In genomic region chr14:122474041-122474890, GRCm38 (mm10) we compare ENCODE assay signal across 8 mouse cellular contexts. TPM values are rescaled to one million over a fixed set of nuclear protein-coding genes. Genes with fewer than 3 reads are reported as not detected.
DNase-seq lines count a peak whose midpoint lies in the region; ATAC-seq and TF ChIP-seq lines count a peak whose summit lies in the region.

No protein-coding gene starts in this region.

- peak; percentile 94 for TF ChIP-seq POLR2A in cerebellum, adult 2 months (IDR thresholded peaks at IDR 0.05; ENCODE audit: borderline replicate concordance, insufficient read depth, low read length)

- H3K27me3 ChIP-seq in lung, embryonic 14.5 days (ENCODE audit: insufficient read depth, low read length), result peaks cover 99% of the 10 kb centered on the region
- no peaks in the 10 kb centered on the region for H3K27me3 ChIP-seq in cerebellum, adult 2 months (ENCODE audit: control insufficient read depth, insufficient read depth, low read length)
- H3K27me3 ChIP-seq in forebrain, embryonic 12.5 days, result peaks cover 61% of the 10 kb centered on the region
- peaks cover 100% of the 10 kb centered on the region for H3K27me3 ChIP-seq in liver, embryonic 11.5 days (replicated peaks; ENCODE audit: control insufficient read depth, insufficient read depth, low read length)
- H3K27me3 ChIP-seq in splenic B cell, adult 2 months (ENCODE audit: control insufficient read depth, insufficient read depth, low read length, poor library complexity, severe bottlenecking), result peaks cover 8% of the 10 kb centered on the region; the same call in 1 of the 2 replicates

- no peaks in the 10 kb centered on the region for H3K36me3 ChIP-seq in lung, embryonic 14.5 days (ENCODE audit: insufficient read depth)
- H3K36me3 ChIP-seq in forebrain, embryonic 12.5 days (replicated peaks), result peaks cover 16% of the 10 kb centered on the region; the same call in 1 of the 2 replicates
- no peaks in the 10 kb centered on the region for H3K36me3 ChIP-seq in liver, embryonic 11.5 days (ENCODE audit: control insufficient read depth, insufficient read depth, low read length)
- no peaks in the 10 kb centered on the region for H3K36me3 ChIP-seq in splenic B cell, adult 2 months (ENCODE audit: control insufficient read depth, insufficient read depth, low read length, poor library complexity, severe bottlenecking)

- DNase-seq in lung, embryonic 14.5 days, result peak; percentile 54
- no peak for DNase-seq in lung, postnatal 25 days (ENCODE audit: low spot score)
- peak; percentile 92 to 93 for DNase-seq in cerebellum, adult 2 months
- peak; percentile 59 for DNase-seq in liver, embryonic 11.5 days (ENCODE audit: low spot score)
- DNase-seq in splenic B cell, adult 2 months (ENCODE audit: low read depth, low spot score), result peak; percentile 37
- DNase-seq in urinary bladder, adult 18-20 months (ENCODE audit: low spot score in 2 of 2), result no peak
- DNase-seq in urinary bladder, postnatal 4 days (ENCODE audit: low spot score in 2 of 2), result no peak

- no peak for TF ChIP-seq CTCF in lung, embryonic 14.5 days (IDR thresholded peaks at IDR 0.05; ENCODE audit: low read depth)
- no peak for TF ChIP-seq CTCF in cerebellum, adult 2 months (IDR thresholded peaks at IDR 0.05; ENCODE audit: borderline replicate concordance, insufficient read depth, low read depth, low read length)

- H3K4me3 ChIP-seq in lung, embryonic 14.5 days (ENCODE audit: low read depth, low read length), result peak overlapping the region; percentile 37
- peak overlapping the region; percentile 94 for H3K4me3 ChIP-seq in cerebellum, adult 2 months (replicated peaks; ENCODE audit: insufficient read depth, low read depth, low read length)
- H3K4me3 ChIP-seq in forebrain, embryonic 12.5 days (replicated peaks), result peak overlapping the region; percentile 90
- peak overlapping the region; percentile 44 for H3K4me3 ChIP-seq in liver, embryonic 11.5 days (ENCODE audit: low read depth, low read length)

- no peaks in the 10 kb centered on the region for H3K4me1 ChIP-seq in lung, embryonic 14.5 days (ENCODE audit: insufficient read depth)
- peaks cover 5% of the 10 kb centered on the region; the same call in 1 of the 2 replicates for H3K4me1 ChIP-seq in cerebellum, adult 2 months (ENCODE audit: control insufficient read depth, insufficient read depth, low read length)
- H3K4me1 ChIP-seq in forebrain, embryonic 12.5 days, result peaks cover 47% of the 10 kb centered on the region
- peaks cover 7% of the 10 kb centered on the region; the same call in 1 of the 2 replicates for H3K4me1 ChIP-seq in liver, embryonic 11.5 days (replicated peaks; ENCODE audit: control insufficient read depth, insufficient read depth, low read length)

- no peak overlapping the region for H3K9ac ChIP-seq in lung, embryonic 14.5 days
- H3K9ac ChIP-seq in forebrain, embryonic 12.5 days, result peak overlapping the region; percentile 99
- H3K9ac ChIP-seq in liver, embryonic 11.5 days (ENCODE audit: low read depth, low read length), result no peak overlapping the region

- no peaks in the 10 kb centered on the region for H3K9me3 ChIP-seq in lung, embryonic 14.5 days (ENCODE audit: low read depth, low read length)
- no peaks in the 10 kb centered on the region for H3K9me3 ChIP-seq in forebrain, embryonic 12.5 days
- H3K9me3 ChIP-seq in liver, embryonic 11.5 days (ENCODE audit: control insufficient read depth, low read length), result no peaks in the 10 kb centered on the region

- peak overlapping the region; percentile 65 for H3K4me2 ChIP-seq in lung, embryonic 14.5 days
- H3K4me2 ChIP-seq in forebrain, embryonic 12.5 days, result peak overlapping the region; percentile 63
- H3K4me2 ChIP-seq in liver, embryonic 11.5 days, result peak overlapping the region; percentile 62

- ATAC-seq in lung, embryonic 14.5 days (ENCODE audit: insufficient read depth), result peak; percentile 75
- peak; percentile 85 for ATAC-seq in forebrain, embryonic 12.5 days (ENCODE audit: low FRiP score)
- ATAC-seq in liver, embryonic 11.5 days (replicated peaks; ENCODE audit: low FRiP score), result 0 out of 2 replicates have a peak, but pooled peaks have one; percentile 21

- under 1% methylated on average over 57 of the region's 57 CpGs for WGBS in lung, embryonic 14.5 days
- WGBS in cerebellum, adult 2 months, result 1% methylated on average over 57 of the region's 57 CpGs
- under 1% methylated on average over 56 of the region's 57 CpGs for WGBS in forebrain, embryonic 12.5 days
- WGBS in liver, embryonic 11.5 days, result 1% methylated on average over 55 of the region's 57 CpGs

- no peak overlapping the region for H3K27ac ChIP-seq in lung, embryonic 14.5 days (ENCODE audit: low read depth)
- peak overlapping the region; percentile 99 for H3K27ac ChIP-seq in cerebellum, adult 2 months (ENCODE audit: insufficient read depth, low read length)
- peak overlapping the region; percentile 99 for H3K27ac ChIP-seq in forebrain, embryonic 12.5 days
- H3K27ac ChIP-seq in liver, embryonic 11.5 days (ENCODE audit: low read depth, low read length), result no peak overlapping the region

RNA-seq across cellular contexts. Expression of gene Zic2, which starts 1.0 kb away (rescaled TPM):
- polyA plus RNA-seq in lung, embryonic 14.5 days (2014; fragmentation: Nextera tagmentation; extraction: Ambion mirVana), result not detected in 2 replicates
- polyA plus RNA-seq in cerebellum, adult 2 months (2012; rRNA removed), result 157 and 186 TPM in 2 replicates
- 12.7 and 16.3 TPM in 2 replicates for polyA plus RNA-seq in forebrain, embryonic 12.5 days (2016; fragmentation: Nextera tagmentation; extraction: Ambion mirVana)
- polyA plus RNA-seq in liver, embryonic 11.5 days (2014; fragmentation: Nextera tagmentation; extraction: Ambion mirVana), result not detected in 2 replicates

RNA-seq across cellular contexts. Expression of gene Zic5, which starts 8.8 kb away (rescaled TPM):
- polyA plus RNA-seq in lung, embryonic 14.5 days (2014; fragmentation: Nextera tagmentation; extraction: Ambion mirVana), result not detected in 2 replicates
- polyA plus RNA-seq in cerebellum, adult 2 months (2012; rRNA removed), result 27.5 and 30.4 TPM in 2 replicates
- polyA plus RNA-seq in forebrain, embryonic 12.5 days (2016; fragmentation: Nextera tagmentation; extraction: Ambion mirVana), result 18.6 and 25.8 TPM in 2 replicates
- 0.16 TPM in 1 of 2 replicates, not detected in the other for polyA plus RNA-seq in liver, embryonic 11.5 days (2014; fragmentation: Nextera tagmentation; extraction: Ambion mirVana)

RNA-seq across cellular contexts. Expression of gene Gm10837, which starts 16.1 kb away (rescaled TPM):
- not detected in 2 replicates for polyA plus RNA-seq in lung, embryonic 14.5 days (2014; fragmentation: Nextera tagmentation; extraction: Ambion mirVana)
- 2.7 TPM in 2 replicates for polyA plus RNA-seq in cerebellum, adult 2 months (2012; rRNA removed)
- 0.36 and 0.59 TPM in 2 replicates for polyA plus RNA-seq in forebrain, embryonic 12.5 days (2016; fragmentation: Nextera tagmentation; extraction: Ambion mirVana)
- polyA plus RNA-seq in liver, embryonic 11.5 days (2014; fragmentation: Nextera tagmentation; extraction: Ambion mirVana), result not detected in 2 replicates

RNA-seq across cellular contexts. Expression of gene Gm5089, which starts 23.4 kb away (rescaled TPM):
- not detected in 2 replicates for polyA plus RNA-seq in lung, embryonic 14.5 days (2014; fragmentation: Nextera tagmentation; extraction: Ambion mirVana)
- polyA plus RNA-seq in cerebellum, adult 2 months (2012; rRNA removed), result 0.49 TPM in 2 replicates
- 1.6 and 2.1 TPM in 2 replicates for polyA plus RNA-seq in forebrain, embryonic 12.5 days (2016; fragmentation: Nextera tagmentation; extraction: Ambion mirVana)
- not detected in 2 replicates for polyA plus RNA-seq in liver, embryonic 11.5 days (2014; fragmentation: Nextera tagmentation; extraction: Ambion mirVana)

RNA-seq across cellular contexts. Expression of gene Pcca, which starts 59.9 kb away (rescaled TPM):
- polyA plus RNA-seq in lung, embryonic 14.5 days (2014; fragmentation: Nextera tagmentation; extraction: Ambion mirVana), result 23.0 and 23.8 TPM in 2 replicates
- polyA plus RNA-seq in cerebellum, adult 2 months (2012; rRNA removed), result 68.3 and 84.5 TPM in 2 replicates
- 34.7 and 38.6 TPM in 2 replicates for polyA plus RNA-seq in forebrain, embryonic 12.5 days (2016; fragmentation: Nextera tagmentation; extraction: Ambion mirVana)
- 18.1 and 20.3 TPM in 2 replicates for polyA plus RNA-seq in liver, embryonic 11.5 days (2014; fragmentation: Nextera tagmentation; extraction: Ambion mirVana)

Comparison
In these comparisons a context has a peak if more than half of its experiments do, and no peak if none do; other contexts are left out.
1. DNase-seq: peak in lung, embryonic 14.5 days (single experiment), cerebellum, adult 2 months (2 of 2), liver, embryonic 11.5 days (single experiment) and splenic B cell, adult 2 months (single experiment); none in lung, postnatal 25 days (single experiment), urinary bladder, adult 18-20 months (0 of 2) and urinary bladder, postnatal 4 days (0 of 2).
2. ATAC-seq: peak in every context shown above with its lines; median percentile 85 in forebrain, embryonic 12.5 days; 75 in lung, embryonic 14.5 days; 21 in liver, embryonic 11.5 days.
3. H3K27ac ChIP-seq: peak in cerebellum, adult 2 months (single experiment) and forebrain, embryonic 12.5 days (single experiment); none in lung, embryonic 14.5 days (single experiment) and liver, embryonic 11.5 days (single experiment).
4. H3K4me3 ChIP-seq: peak in every context shown above with its lines; median percentile 94 in cerebellum, adult 2 months; 90 in forebrain, embryonic 12.5 days; 44 in liver, embryonic 11.5 days; 37 in lung, embryonic 14.5 days.
5. RNA of gene Zic2, which starts 1.0 kb away (polyA plus RNA-seq): 157 to 186 TPM in cerebellum, adult 2 months and 12.7 to 16.3 TPM in forebrain, embryonic 12.5 days; not detected in liver, embryonic 11.5 days and not detected in lung, embryonic 14.5 days; every median in the first group is over 10 times any median in the second.
6. RNA of gene Zic5, which starts 8.8 kb away (polyA plus RNA-seq): 27.5 to 30.4 TPM in cerebellum, adult 2 months and 18.6 to 25.8 TPM in forebrain, embryonic 12.5 days; 0.16 TPM in liver, embryonic 11.5 days and not detected in lung, embryonic 14.5 days; every median in the first group is over 10 times any median in the second.
7. Peak in every context shown above with its lines, with median percentiles within 50 percentile points of each other: H3K4me2 ChIP-seq.